In the genomic region with DNA sequence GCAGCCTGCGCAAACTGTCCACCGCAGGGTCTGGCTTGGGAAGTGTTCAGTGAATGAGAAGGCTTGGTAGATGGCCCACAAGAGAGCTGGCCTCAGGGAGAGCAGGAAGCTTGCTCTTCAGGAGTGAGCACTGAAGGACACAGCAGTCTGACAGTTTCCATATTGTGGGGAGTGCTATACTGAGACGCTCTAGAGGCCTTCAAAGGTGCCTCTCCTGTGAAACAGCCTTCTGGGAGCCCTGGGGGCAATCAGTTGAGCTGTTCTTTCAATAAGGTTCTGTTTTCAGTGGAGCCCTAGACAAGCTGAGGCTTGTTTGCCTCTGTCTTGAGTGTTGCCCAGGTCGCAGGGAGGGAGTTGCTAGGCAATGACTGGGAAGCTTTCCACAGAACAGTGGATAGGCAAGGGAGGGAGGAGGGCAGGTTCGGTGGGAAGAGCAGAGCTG, we compare ENCODE assay signal across 8 mouse cellular contexts.
DNase-seq lines count a peak whose midpoint lies in the region; ATAC-seq and TF ChIP-seq lines count a peak whose summit lies in the region.
"Had no signal": no experiment of that assay in that cellular context is flagged by ENCODE, and none has a peak within 500 bp of the region (broad histone marks: within the 10 kb centered on the region; RNA-seq: fewer than 3 reads in every experiment).

No protein-coding gene starts in this region.

- H3K27ac ChIP-seq in stomach, embryonic 14.5 days (ENCODE audit: low read length): peak overlapping the region; percentile 53; the same call in 1 of the 2 replicates
- H3K27ac ChIP-seq in gastrocnemius, adult 2 months: no peak overlapping the region

- intact Hi-C loops in gastrocnemius, adult 2 months (cut with DNase I): no loop called here

- H3K4me1 ChIP-seq in stomach, embryonic 14.5 days (ENCODE audit: control insufficient read depth, insufficient read depth, low read length): no peaks in the 10 kb centered on the region

- H3K4me2 ChIP-seq in stomach, embryonic 14.5 days (replicated peaks; ENCODE audit: low read depth, low read length): no peak overlapping the region

- no peaks in the 10 kb centered on the region for H3K36me3 ChIP-seq in stomach, embryonic 14.5 days (ENCODE audit: control insufficient read depth, insufficient read depth, low read length)

- no peak overlapping the region for H3K4me3 ChIP-seq in stomach, embryonic 14.5 days (ENCODE audit: low read depth, low read length)
- no peak overlapping the region for H3K4me3 ChIP-seq in gastrocnemius, adult 2 months

- no peaks in the 10 kb centered on the region for H3K27me3 ChIP-seq in stomach, embryonic 14.5 days (ENCODE audit: control insufficient read depth, insufficient read depth, low read length)

- no peak for TF ChIP-seq CTCF in gastrocnemius, adult 2 months (IDR thresholded peaks at IDR 0.05)

- no peak overlapping the region for H3K9ac ChIP-seq in stomach, embryonic 14.5 days (replicated peaks; ENCODE audit: low read depth, low read length)

- ATAC-seq in stomach, embryonic 14.5 days (ENCODE audit: insufficient number of reproducible peaks, insufficient read depth, low FRiP score, low read depth): peak; percentile 84

- H3K9me3 ChIP-seq in stomach, embryonic 14.5 days (ENCODE audit: control insufficient read depth, low read depth, low read length): no peaks in the 10 kb centered on the region

- WGBS in stomach, embryonic 14.5 days: 53% methylated on average over 5 of the region's 5 CpGs

- DNase-seq in right cerebral cortex, adult 18-20 months: peak; percentile 39
- no peak for DNase-seq in right cerebral cortex, postnatal 36 days (ENCODE audit: low spot score in 2 of 2)
- peak; percentile 80 for DNase-seq in fat pad, adult 2 months (ENCODE audit: extremely low read depth, low read depth, low spot score)
- peak; percentile 66 for DNase-seq in layer of hippocampus, adult 8-10 months (ENCODE audit: low spot score in 2 of 2)
- no peak for DNase-seq in spleen, postnatal 10 days (ENCODE audit: low spot score in 2 of 2)
- no peak for DNase-seq in gastrocnemius, adult 2 months
- DNase-seq: gastrocnemius, postnatal 14 days had no signal

Comparison
In these comparisons a context has a peak if more than half of its experiments do, and no peak if none do; other contexts are left out.
1. DNase-seq: peak in right cerebral cortex, adult 18-20 months (single experiment), fat pad, adult 2 months (single experiment) and layer of hippocampus, adult 8-10 months (2 of 2); none in right cerebral cortex, postnatal 36 days (0 of 2), spleen, postnatal 10 days (0 of 2) and gastrocnemius, adult 2 months (single experiment).